Mouse (Mus musculus): ENCODE measurements around the gene Abcb1b. TPM values are rescaled to one million over a fixed set of nuclear protein-coding genes. Genes with fewer than 3 reads are reported as not detected.
"Not testable (repeated sequence)": the region's sequence is repeated elsewhere in the genome, so short reads cannot be mapped to it uniquely, and the experiment has no call there.

The Abcb1b gene
- polyA plus RNA-seq, 1 experiment from 2014 or later, result 1.7 TPM

- Histone ChIP-seq H3K27ac (ENCODE audit: low read length) (no peak overlapping the region), H3K4me3 (ENCODE audit: low read length) (peak overlapping the region; percentile 30), H3K36me3 (ENCODE audit: insufficient read depth, low read length) (no peaks in the 10 kb centered on the region), H3K27me3 (ENCODE audit: insufficient read depth, low read length) (no peaks in the 10 kb centered on the region), H3K4me2 (replicated peaks; ENCODE audit: low read depth, low read length) (peak overlapping the region; percentile 53), H3K9me3 (ENCODE audit: low read length) (no peaks in the 10 kb centered on the region), H3K9ac (replicated peaks; ENCODE audit: low read length) (no peak overlapping the region), H3K4me1 (ENCODE audit: insufficient read depth, low read length) (peaks cover 6% of the 10 kb centered on the region)
- ATAC-seq (ENCODE audit: low FRiP score, low TSS enrichment), result peak; percentile 69; the same call in 1 of the 2 replicates
- 7% methylated on average over 6 of the region's 8 CpGs for WGBS
Observed at GRCm38 (mm10) chr5:8819635-8820591, 22.0 kb downstream of the Abcb1b start.

DNA sequence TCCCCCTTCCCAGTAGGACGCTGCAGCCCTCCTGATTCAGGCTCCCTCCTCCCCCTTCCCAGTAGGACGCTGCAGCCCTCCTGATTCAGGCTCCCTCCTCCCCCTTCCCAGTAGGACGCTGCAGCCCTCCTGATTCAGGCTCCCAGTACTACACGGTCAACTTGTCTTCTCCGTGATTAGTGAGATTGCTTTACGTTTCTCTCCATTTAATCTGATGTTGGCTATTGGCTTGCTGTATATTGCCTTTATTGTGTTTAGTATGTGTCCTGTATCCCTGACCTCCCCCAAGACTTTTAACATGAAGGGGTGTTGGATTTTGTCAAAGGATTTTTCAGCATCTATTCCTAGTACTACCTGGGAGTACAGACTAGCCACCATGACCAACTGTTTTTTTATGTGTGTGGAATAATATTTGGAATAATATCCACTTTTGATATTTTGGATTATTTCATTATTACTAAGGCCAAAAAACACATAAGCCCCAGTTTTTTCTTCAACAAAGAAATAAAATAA, 22.7 kb downstream of the Abcb1b start:
- ATAC-seq (ENCODE audit: low FRiP score, low TSS enrichment); H3K4me3 ChIP-seq (ENCODE audit: low read length): not testable (repeated sequence)

DNA sequence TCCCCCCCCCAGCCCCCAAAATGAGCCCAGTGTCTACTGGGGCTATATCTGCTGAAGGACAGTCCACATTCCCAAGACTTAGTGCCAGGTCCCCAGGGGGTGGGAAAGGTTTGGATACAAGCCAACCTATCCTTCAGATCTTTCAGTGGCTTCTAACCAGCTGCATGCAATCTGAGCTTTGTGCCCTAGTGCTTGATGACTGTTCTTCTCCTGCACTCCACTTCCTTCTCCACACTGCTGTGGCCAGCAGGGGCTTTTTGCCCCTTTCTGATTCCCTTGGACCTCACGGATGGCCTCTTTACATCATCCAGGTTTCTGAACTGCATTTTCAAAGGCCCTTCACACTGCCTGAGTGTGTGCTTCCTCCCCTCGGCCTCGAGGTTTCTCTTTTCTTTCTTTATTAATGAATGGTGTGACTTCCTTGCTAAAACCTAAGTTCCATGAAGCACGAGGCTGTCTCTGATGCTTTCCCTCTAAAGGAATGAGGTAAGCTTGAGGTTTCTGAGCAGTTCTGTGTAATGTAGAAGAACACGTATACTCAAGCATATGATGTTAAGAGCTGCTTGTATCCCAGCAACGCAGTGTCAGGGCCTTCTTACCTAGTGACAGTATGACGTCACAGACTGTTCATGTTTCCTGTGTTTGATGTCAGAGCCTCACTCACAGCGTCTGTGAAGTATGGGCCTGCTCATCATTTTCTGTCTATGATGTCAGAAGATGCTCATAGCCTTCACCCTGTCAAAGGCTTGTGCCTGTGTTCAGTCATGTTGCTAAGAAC, 40.9 kb downstream of the Abcb1b start:
- Histone ChIP-seq H3K4me2 (replicated peaks; ENCODE audit: low read depth, low read length) (no peak overlapping the region), H3K36me3 (ENCODE audit: insufficient read depth, low read length) (no peaks in the 10 kb centered on the region), H3K27me3 (ENCODE audit: insufficient read depth, low read length) (no peaks in the 10 kb centered on the region), H3K27ac (ENCODE audit: low read length) (no peak overlapping the region), H3K9ac (replicated peaks; ENCODE audit: low read length) (no peak overlapping the region), H3K9me3 (ENCODE audit: low read length) (no peaks in the 10 kb centered on the region), H3K4me3 (ENCODE audit: low read length) (no peak overlapping the region), H3K4me1 (ENCODE audit: insufficient read depth, low read length) (no peaks in the 10 kb centered on the region)
- no peak for ATAC-seq (ENCODE audit: low FRiP score, low TSS enrichment)
- 65% methylated on average over 8 of the region's 8 CpGs for WGBS

More for the DNA sequence above, 22.7 kb downstream of the Abcb1b start:
- not testable (repeated sequence) for H3K9ac ChIP-seq (replicated peaks; ENCODE audit: low read length); H3K27ac ChIP-seq (ENCODE audit: low read length); H3K27me3 ChIP-seq (ENCODE audit: insufficient read depth, low read length); H3K36me3 ChIP-seq (ENCODE audit: insufficient read depth, low read length); H3K4me1 ChIP-seq (ENCODE audit: insufficient read depth, low read length); H3K9me3 ChIP-seq (ENCODE audit: low read length)
- WGBS, result under 1% methylated on average over 4 of the region's 6 CpGs
- H3K4me2 ChIP-seq (replicated peaks; ENCODE audit: low read depth, low read length), result peak overlapping the region; percentile 53

- WGBS, result 83% methylated on average over 4 of the region's 4 CpGs
- Histone ChIP-seq H3K4me2 (replicated peaks; ENCODE audit: low read depth, low read length) (no peak overlapping the region), H3K4me3 (ENCODE audit: low read length) (no peak overlapping the region), H3K27me3 (ENCODE audit: insufficient read depth, low read length) (no peaks in the 10 kb centered on the region), H3K9ac (replicated peaks; ENCODE audit: low read length) (no peak overlapping the region), H3K36me3 (ENCODE audit: insufficient read depth, low read length) (no peaks in the 10 kb centered on the region), H3K9me3 (ENCODE audit: low read length) (no peaks in the 10 kb centered on the region), H3K27ac (ENCODE audit: low read length) (no peak overlapping the region), H3K4me1 (ENCODE audit: insufficient read depth, low read length) (no peaks in the 10 kb centered on the region)
- no peak for ATAC-seq (ENCODE audit: low FRiP score, low TSS enrichment)
Observed at GRCm38 (mm10) chr5:8839651-8840050, 41.7 kb downstream of the Abcb1b start.

DNA sequence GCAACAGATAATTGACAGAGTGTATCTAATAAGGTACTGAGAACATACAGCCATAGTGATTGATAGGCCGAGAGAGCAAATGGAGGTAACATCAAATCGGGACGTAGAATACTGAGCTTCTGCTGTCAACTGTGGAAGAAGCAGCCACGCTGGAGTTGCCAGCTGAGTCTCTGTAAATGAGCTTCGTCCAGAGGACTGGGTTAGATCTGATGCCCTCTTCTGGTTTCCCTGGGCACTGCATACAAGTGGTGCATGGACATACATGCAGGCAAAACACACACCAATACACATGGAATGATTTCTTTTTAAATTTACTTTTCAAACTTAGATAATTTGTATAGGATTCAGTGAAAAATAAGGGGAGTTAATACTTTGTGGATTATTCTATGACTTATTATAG, 42.9 kb downstream of the Abcb1b start:
- Histone ChIP-seq H3K4me2 (replicated peaks; ENCODE audit: low read depth, low read length) (no peak overlapping the region), H3K27ac (ENCODE audit: low read length) (no peak overlapping the region), H3K9ac (replicated peaks; ENCODE audit: low read length) (no peak overlapping the region), H3K27me3 (ENCODE audit: insufficient read depth, low read length) (no peaks in the 10 kb centered on the region), H3K36me3 (ENCODE audit: insufficient read depth, low read length) (no peaks in the 10 kb centered on the region), H3K9me3 (ENCODE audit: low read length) (no peaks in the 10 kb centered on the region), H3K4me1 (ENCODE audit: insufficient read depth, low read length) (no peaks in the 10 kb centered on the region), H3K4me3 (ENCODE audit: low read length) (no peak overlapping the region)
- 45% methylated on average over 5 of the region's 5 CpGs for WGBS
- peak; percentile 42 for ATAC-seq (ENCODE audit: low FRiP score, low TSS enrichment)

- H3K4me3 ChIP-seq (ENCODE audit: low read length), result no peak overlapping the region
- no peak overlapping the region for H3K27ac ChIP-seq (ENCODE audit: low read length)
- ATAC-seq (ENCODE audit: low FRiP score, low TSS enrichment), result no peak
- no peak overlapping the region for H3K9ac ChIP-seq (replicated peaks; ENCODE audit: low read length)
- no peaks in the 10 kb centered on the region for H3K9me3 ChIP-seq (ENCODE audit: low read length)
- no peaks in the 10 kb centered on the region for H3K4me1 ChIP-seq (ENCODE audit: insufficient read depth, low read length)
- H3K27me3 ChIP-seq (ENCODE audit: insufficient read depth, low read length), result no peaks in the 10 kb centered on the region
- H3K4me2 ChIP-seq (replicated peaks; ENCODE audit: low read depth, low read length), result no peak overlapping the region
- 24% methylated on average over 3 of the region's 3 CpGs for WGBS
- H3K36me3 ChIP-seq (ENCODE audit: insufficient read depth, low read length), result no peaks in the 10 kb centered on the region
Observed at GRCm38 (mm10) chr5:8842815-8843214, 44.9 kb downstream of the Abcb1b start.

DNA sequence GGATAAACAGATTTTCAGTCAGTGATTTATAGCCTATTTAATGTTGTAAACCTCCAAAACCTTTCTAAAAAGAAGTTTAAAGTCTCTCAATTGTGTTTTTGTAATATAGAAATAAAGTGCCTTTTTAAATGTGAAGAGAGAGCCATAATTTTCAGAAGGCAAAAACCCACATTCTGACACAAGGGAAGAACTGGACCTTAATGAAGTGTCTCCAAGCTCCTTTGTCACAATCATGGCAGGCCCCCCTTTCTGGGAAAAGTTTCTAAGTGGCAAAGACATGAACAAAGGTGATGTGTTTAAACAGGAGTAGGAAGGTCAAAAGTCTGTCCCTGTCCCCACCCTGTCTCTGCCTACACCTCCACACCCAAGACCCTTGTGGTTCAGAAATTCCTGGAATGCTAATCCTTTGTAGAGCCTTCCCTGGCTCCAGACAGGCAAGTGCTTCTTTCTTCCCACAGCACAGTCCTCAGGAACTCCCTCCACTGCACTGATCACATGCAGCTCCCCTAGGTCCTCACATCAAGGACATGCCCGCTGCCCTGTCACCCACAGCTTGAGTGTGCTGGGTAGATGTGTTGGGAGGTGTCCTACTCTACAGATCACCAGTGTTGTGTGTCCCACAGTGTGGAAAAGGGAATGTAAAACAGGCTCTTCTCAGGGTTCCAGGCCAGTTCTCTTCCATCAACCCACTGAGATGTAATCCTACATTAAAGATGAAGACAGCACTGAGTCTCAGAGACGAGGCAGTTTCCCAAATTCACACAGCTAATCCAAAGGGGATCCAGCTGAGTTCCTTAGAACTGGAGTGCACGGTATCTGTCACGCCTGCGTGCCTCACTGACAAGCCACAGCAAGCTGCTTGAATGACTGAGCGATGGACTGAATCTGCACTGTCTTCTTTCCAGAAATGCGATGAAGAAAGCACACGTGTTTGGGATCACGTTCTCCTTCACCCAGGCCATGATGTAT, 50.9 kb downstream of the Abcb1b start:
- H3K4me3 ChIP-seq (ENCODE audit: low read length); H3K27me3 ChIP-seq (ENCODE audit: insufficient read depth, low read length); H3K9ac ChIP-seq (replicated peaks; ENCODE audit: low read length); H3K4me1 ChIP-seq (ENCODE audit: insufficient read depth, low read length); H3K36me3 ChIP-seq (ENCODE audit: insufficient read depth, low read length); H3K9me3 ChIP-seq (ENCODE audit: low read length); H3K27ac ChIP-seq (ENCODE audit: low read length); H3K4me2 ChIP-seq (replicated peaks; ENCODE audit: low read depth, low read length): not testable (repeated sequence)
- WGBS, result 53% methylated on average over 5 of the region's 9 CpGs
- peak; percentile 19; the same call in 1 of the 2 replicates for ATAC-seq (ENCODE audit: low FRiP score, low TSS enrichment)

DNA sequence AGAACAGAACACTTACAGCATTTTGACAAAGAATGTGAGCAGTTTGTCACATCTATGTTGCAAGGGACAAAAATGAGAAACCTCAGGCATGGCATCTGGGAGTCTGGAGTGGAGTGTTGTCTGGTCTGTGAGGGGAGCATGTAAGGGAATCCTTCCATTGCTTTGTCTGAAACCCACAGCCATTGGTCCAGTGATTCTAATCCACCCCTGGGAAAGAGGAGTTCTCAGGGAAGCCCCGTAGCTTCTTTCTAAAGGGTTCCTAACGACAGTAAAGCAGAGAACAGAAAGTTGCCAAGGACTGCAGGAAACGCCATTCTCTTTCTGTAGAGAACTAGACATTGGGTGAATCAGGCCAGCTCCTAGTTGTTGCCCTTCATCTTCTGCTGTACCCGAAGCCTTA, 52.9 kb downstream of the Abcb1b start:
- no peak for ATAC-seq (ENCODE audit: low FRiP score, low TSS enrichment)

DNA sequence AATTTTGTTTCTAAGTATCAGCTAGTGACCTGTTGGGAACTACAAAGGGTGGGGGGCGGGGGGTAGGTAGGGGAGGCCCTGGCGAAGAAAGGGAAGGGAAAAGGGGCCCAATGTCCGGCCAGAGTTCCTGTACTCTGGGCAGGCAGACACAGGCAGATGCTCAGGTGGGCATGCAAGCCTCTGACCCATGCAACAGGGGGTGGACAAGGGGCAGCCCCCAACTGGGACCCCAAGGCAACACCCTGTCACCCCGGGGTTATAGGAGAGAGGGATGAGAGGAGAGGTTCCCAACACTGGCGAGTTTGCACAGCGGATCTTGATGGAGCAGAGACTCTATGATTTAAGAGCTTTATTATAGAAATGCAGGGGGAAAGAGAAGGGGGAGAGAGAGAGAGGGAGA, 59.3 kb downstream of the Abcb1b start:
- Histone ChIP-seq H3K27me3 (ENCODE audit: insufficient read depth, low read length) (no peaks in the 10 kb centered on the region), H3K4me3 (ENCODE audit: low read length) (no peak overlapping the region), H3K36me3 (ENCODE audit: insufficient read depth, low read length) (no peaks in the 10 kb centered on the region), H3K9me3 (ENCODE audit: low read length) (no peaks in the 10 kb centered on the region), H3K4me2 (replicated peaks; ENCODE audit: low read depth, low read length) (no peak overlapping the region), H3K9ac (replicated peaks; ENCODE audit: low read length) (no peak overlapping the region), H3K27ac (ENCODE audit: low read length) (no peak overlapping the region), H3K4me1 (ENCODE audit: insufficient read depth, low read length) (no peaks in the 10 kb centered on the region)
- WGBS, result 70% methylated on average over 6 of the region's 6 CpGs
- no peak for ATAC-seq (ENCODE audit: low FRiP score, low TSS enrichment)

More for the DNA sequence above, 52.9 kb downstream of the Abcb1b start:
- Histone ChIP-seq H3K9me3 (ENCODE audit: low read length) (no peaks in the 10 kb centered on the region), H3K27ac (ENCODE audit: low read length) (no peak overlapping the region), H3K4me2 (replicated peaks; ENCODE audit: low read depth, low read length) (no peak overlapping the region), H3K27me3 (ENCODE audit: insufficient read depth, low read length) (no peaks in the 10 kb centered on the region), H3K9ac (replicated peaks; ENCODE audit: low read length) (no peak overlapping the region), H3K36me3 (ENCODE audit: insufficient read depth, low read length) (no peaks in the 10 kb centered on the region), H3K4me1 (ENCODE audit: insufficient read depth, low read length) (no peaks in the 10 kb centered on the region), H3K4me3 (ENCODE audit: low read length) (no peak overlapping the region)
- 70% methylated on average over 4 of the region's 4 CpGs for WGBS
